Mouse (Mus musculus): ENCODE measurements around the gene Fgf7. TPM values are rescaled to one million over a fixed set of nuclear protein-coding genes. Genes with fewer than 3 reads are reported as not detected.

The Fgf7 gene
- total and polyA plus RNA-seq, 3 experiments = not detected

DNA sequence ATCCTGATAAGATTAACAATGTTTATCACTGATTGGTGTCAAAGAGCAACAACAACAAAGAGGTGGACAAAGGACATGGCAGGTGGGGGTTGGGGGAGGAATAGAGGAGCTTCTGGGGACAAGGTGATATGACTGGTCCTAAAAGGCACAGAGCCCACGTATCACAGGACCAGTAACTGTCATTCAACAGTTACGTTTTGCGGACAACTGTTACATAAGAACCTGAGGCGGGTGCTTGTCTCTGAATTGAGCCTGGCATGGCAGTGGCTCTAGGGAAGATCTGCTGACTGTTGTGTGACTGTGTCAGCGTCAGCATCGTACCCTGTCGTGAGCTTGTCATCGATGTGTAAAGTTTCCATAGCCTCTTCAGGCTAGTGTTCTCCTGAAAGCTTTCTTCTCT is 51.7 kb downstream of the Fgf7 start:
- Histone ChIP-seq H3K4me3 (ENCODE audit: control insufficient read depth in 1 of 2, insufficient read depth in 1 of 2, low read depth in 2 of 2, low read length in 2 of 2) (no peak overlapping the region), H3K9me3 (replicated peaks; ENCODE audit: insufficient read depth, low read length) (no peaks in the 10 kb centered on the region), H3K36me3 (ENCODE audit: control insufficient read depth in 1 of 2, insufficient read depth in 2 of 2, low read length in 2 of 2) (no peaks in the 10 kb centered on the region), H3K79me2 (ENCODE audit: control insufficient read depth, insufficient read depth, low read length, poor library complexity) (no peaks in the 10 kb centered on the region), H3K4me1 (ENCODE audit: control insufficient read depth in 1 of 2, insufficient read depth in 2 of 2, low read length in 2 of 2) (no peaks in the 10 kb centered on the region), H3K27ac (ENCODE audit: control insufficient read depth, low read depth, low read length) (no peak overlapping the region), H3K9ac (ENCODE audit: control insufficient read depth, low read depth, low read length, poor library complexity, severe bottlenecking) (no peak overlapping the region), H3K27me3 (ENCODE audit: control insufficient read depth in 1 of 2, insufficient read depth in 2 of 2, low read length in 2 of 2) (peaks cover 0 to 3% of the 10 kb centered on the region in 2 experiments; a peak in 2 of 4 replicates)
- DNase-seq (ENCODE audit: low read depth, low spot score) = no peak
- no peak for TF ChIP-seq SMC3 (IDR thresholded peaks at IDR 0.05; ENCODE audit: low read depth, low read length)
- no peak for TF ChIP-seq ZMIZ1 (IDR thresholded peaks at IDR 0.05; ENCODE audit: low read depth, low read length)
- TF ChIP-seq TAL1 (IDR thresholded peaks at IDR 0.05; ENCODE audit: low read length) = no peak
- no peak for TF ChIP-seq USF2 (IDR thresholded peaks at IDR 0.05; ENCODE audit: borderline replicate concordance in 1 of 2, insufficient read depth in 1 of 2, low read depth in 1 of 2, low read length in 2 of 2)
- no peak for TF ChIP-seq EP300 (IDR thresholded peaks at IDR 0.05; ENCODE audit: low read depth in 1 of 2, low read length in 2 of 2)

- H3K9ac ChIP-seq (ENCODE audit: control insufficient read depth, low read depth, low read length, poor library complexity, severe bottlenecking) = no peak overlapping the region
- H3K9me3 ChIP-seq (replicated peaks; ENCODE audit: insufficient read depth, low read length) = no peaks in the 10 kb centered on the region
- peaks cover 0 to 1% of the 10 kb centered on the region in 2 experiments; a peak in 2 of 4 replicates for H3K27me3 ChIP-seq (ENCODE audit: control insufficient read depth in 1 of 2, insufficient read depth in 2 of 2, low read length in 2 of 2)
- no peak for DNase-seq (ENCODE audit: low read depth, low spot score)
- H3K79me2 ChIP-seq (ENCODE audit: control insufficient read depth, insufficient read depth, low read length, poor library complexity) = no peaks in the 10 kb centered on the region
- TF ChIP-seq SMC3 (IDR thresholded peaks at IDR 0.05; ENCODE audit: low read depth, low read length) = no peak
- TF ChIP-seq RCOR1 (IDR thresholded peaks at IDR 0.05; ENCODE audit: low read depth, low read length) = no peak
- H3K4me1 ChIP-seq (ENCODE audit: control insufficient read depth in 1 of 2, insufficient read depth in 2 of 2, low read length in 2 of 2) = no peaks in the 10 kb centered on the region
- H3K27ac ChIP-seq (ENCODE audit: control insufficient read depth, low read depth, low read length) = no peak overlapping the region
- H3K36me3 ChIP-seq (ENCODE audit: control insufficient read depth in 1 of 2, insufficient read depth in 2 of 2, low read length in 2 of 2) = no peaks in the 10 kb centered on the region
- no peak overlapping the region for H3K4me3 ChIP-seq (ENCODE audit: control insufficient read depth in 1 of 2, insufficient read depth in 1 of 2, low read depth in 2 of 2, low read length in 2 of 2)
Measured at GRCm38 (mm10) chr2:126090432-126090831, 56.0 kb downstream of the Fgf7 start.

GRCm38 (mm10) chr2:126094616-126095015 is 60.2 kb downstream of the Fgf7 start:
- H3K36me3 ChIP-seq (ENCODE audit: control insufficient read depth in 1 of 2, insufficient read depth in 2 of 2, low read length in 2 of 2) = no peaks in the 10 kb centered on the region
- no peak for DNase-seq (ENCODE audit: low read depth, low spot score)
- H3K9ac ChIP-seq (ENCODE audit: control insufficient read depth, low read depth, low read length, poor library complexity, severe bottlenecking) = no peak overlapping the region
- no peaks in the 10 kb centered on the region for H3K9me3 ChIP-seq (replicated peaks; ENCODE audit: insufficient read depth, low read length)
- H3K79me2 ChIP-seq (ENCODE audit: control insufficient read depth, insufficient read depth, low read length, poor library complexity) = no peaks in the 10 kb centered on the region
- H3K4me1 ChIP-seq (ENCODE audit: control insufficient read depth in 1 of 2, insufficient read depth in 2 of 2, low read length in 2 of 2) = no peaks in the 10 kb centered on the region
- no peak overlapping the region for H3K27ac ChIP-seq (ENCODE audit: control insufficient read depth, low read depth, low read length)
- TF ChIP-seq SMC3 (IDR thresholded peaks at IDR 0.05; ENCODE audit: low read depth, low read length) = no peak
- no peak for TF ChIP-seq GATA1 (IDR thresholded peaks at IDR 0.05; ENCODE audit: low read depth, low read length)
- no peak for TF ChIP-seq BHLHE40 (IDR thresholded peaks at IDR 0.05; ENCODE audit: borderline replicate concordance, low read depth, low read length)
- TF ChIP-seq NRF1 (IDR thresholded peaks at IDR 0.05; ENCODE audit: insufficient read depth, low read depth, low read length, poor library complexity, severe bottlenecking) = no peak
- TF ChIP-seq CTCF (IDR thresholded peaks at IDR 0.05 in 2 of 3, conservative IDR thresholded peaks at IDR 0.05 in 1 of 3; ENCODE audit: control insufficient read depth in 1 of 3, insufficient read depth in 1 of 3, low read depth in 2 of 3, low read length in 3 of 3, poor library complexity in 1 of 3, severe bottlenecking in 1 of 3) = no peak
- TF ChIP-seq MXI1 (IDR thresholded peaks at IDR 0.05; ENCODE audit: low read depth, low read length) = no peak
- TF ChIP-seq EP300 (IDR thresholded peaks at IDR 0.05; ENCODE audit: low read depth in 1 of 2, low read length in 2 of 2) = no peak
- no peak for TF ChIP-seq USF2 (IDR thresholded peaks at IDR 0.05; ENCODE audit: borderline replicate concordance in 1 of 2, insufficient read depth in 1 of 2, low read depth in 1 of 2, low read length in 2 of 2)
- no peak for TF ChIP-seq ZKSCAN1 (IDR thresholded peaks at IDR 0.05; ENCODE audit: low read depth, low read length)
- TF ChIP-seq USF1 (IDR thresholded peaks at IDR 0.05; ENCODE audit: low read depth, low read length) = no peak
- no peak for TF ChIP-seq TCF12 (IDR thresholded peaks at IDR 0.05; ENCODE audit: low read depth, low read length)
- TF ChIP-seq HCFC1 (IDR thresholded peaks at IDR 0.05; ENCODE audit: low read depth, low read length) = no peak
- H3K4me3 ChIP-seq (ENCODE audit: control insufficient read depth in 1 of 2, insufficient read depth in 1 of 2, low read depth in 2 of 2, low read length in 2 of 2) = no peak overlapping the region
- H3K27me3 ChIP-seq (ENCODE audit: control insufficient read depth in 1 of 2, insufficient read depth in 2 of 2, low read length in 2 of 2) = no peaks in the 10 kb centered on the region
